7 mouse cellular contexts compared by ENCODE assay signal in genomic region chr11:108425592-108425921, GRCm38 (mm10). TPM values are rescaled to one million over a fixed set of nuclear protein-coding genes. Genes with fewer than 3 reads are reported as not detected.
DNase-seq lines count a peak whose midpoint lies in the region; ATAC-seq and TF ChIP-seq lines count a peak whose summit lies in the region.

No protein-coding gene starts in this region.

- no peak for DNase-seq in lung, adult 2 months
- no peak for DNase-seq in lung, postnatal 10 days
- no peak for DNase-seq in embryonic facial prominence, embryonic 11.5 days (ENCODE audit: low spot score)
- DNase-seq in right cerebral cortex, postnatal 25 days = no peak
- DNase-seq in frontal cortex, postnatal 10 days (ENCODE audit: low spot score in 2 of 2) = no peak

- H3K4me1 ChIP-seq in lung, adult 2 months (ENCODE audit: control insufficient read depth, insufficient read depth, low read length) = peaks cover 2% of the 10 kb centered on the region; the same call in 1 of the 2 replicates
- H3K4me1 ChIP-seq in embryonic facial prominence, embryonic 11.5 days (ENCODE audit: control insufficient read depth, insufficient read depth, low read length) = no peaks in the 10 kb centered on the region
- peaks cover 15% of the 10 kb centered on the region for H3K4me1 ChIP-seq in hindbrain, embryonic 12.5 days
- H3K4me1 ChIP-seq in liver, embryonic 15.5 days (replicated peaks) = peaks cover 8% of the 10 kb centered on the region

- H3K9me3 ChIP-seq in embryonic facial prominence, embryonic 11.5 days (replicated peaks; ENCODE audit: control insufficient read depth, low read length) = no peaks in the 10 kb centered on the region
- no peaks in the 10 kb centered on the region for H3K9me3 ChIP-seq in hindbrain, embryonic 12.5 days (replicated peaks)
- no peaks in the 10 kb centered on the region for H3K9me3 ChIP-seq in liver, embryonic 15.5 days (replicated peaks)

- WGBS in lung, adult 2 months = 9% methylated on average over 14 of the region's 14 CpGs
- WGBS in embryonic facial prominence, embryonic 11.5 days = 6% methylated on average over 14 of the region's 14 CpGs
- WGBS in hindbrain, embryonic 12.5 days = 8% methylated on average over 14 of the region's 14 CpGs
- 10% methylated on average over 14 of the region's 14 CpGs for WGBS in liver, embryonic 15.5 days (ENCODE audit: insufficient replicate concordance)

- no peak for TF ChIP-seq POLR2A in lung, adult 2 months (IDR thresholded peaks at IDR 0.05; ENCODE audit: borderline replicate concordance, extremely low read depth, low read depth, low read length)

- H3K36me3 ChIP-seq in embryonic facial prominence, embryonic 11.5 days (replicated peaks; ENCODE audit: control insufficient read depth, insufficient read depth, low read depth, low read length) = no peaks in the 10 kb centered on the region
- no peaks in the 10 kb centered on the region for H3K36me3 ChIP-seq in hindbrain, embryonic 12.5 days
- H3K36me3 ChIP-seq in liver, embryonic 15.5 days (replicated peaks) = no peaks in the 10 kb centered on the region

- H3K9ac ChIP-seq in embryonic facial prominence, embryonic 11.5 days (replicated peaks; ENCODE audit: low read length) = peak overlapping the region; percentile 80
- peak overlapping the region; percentile 72 for H3K9ac ChIP-seq in hindbrain, embryonic 12.5 days
- peak overlapping the region; percentile 46 for H3K9ac ChIP-seq in liver, embryonic 15.5 days

- TF ChIP-seq CTCF in lung, adult 2 months (IDR thresholded peaks at IDR 0.05; ENCODE audit: insufficient read depth, low read length) = no peak

- H3K4me3 ChIP-seq in lung, adult 2 months (replicated peaks; ENCODE audit: extremely low read depth, low read depth, low read length) = peak overlapping the region; percentile 50
- peak overlapping the region; percentile 65 for H3K4me3 ChIP-seq in embryonic facial prominence, embryonic 11.5 days (ENCODE audit: low read depth, low read length)
- H3K4me3 ChIP-seq in hindbrain, embryonic 12.5 days = peak overlapping the region; percentile 64
- H3K4me3 ChIP-seq in liver, embryonic 15.5 days (replicated peaks) = peak overlapping the region; percentile 60

- ATAC-seq in embryonic facial prominence, embryonic 11.5 days (replicated peaks; ENCODE audit: insufficient number of reproducible peaks, low FRiP score, low TSS enrichment, low read depth) = no peak; the same call in none of the 2 replicates
- peak; percentile 69 for ATAC-seq in hindbrain, embryonic 12.5 days (ENCODE audit: low FRiP score)
- ATAC-seq in liver, embryonic 15.5 days (ENCODE audit: insufficient read depth) = no peak

- H3K27me3 ChIP-seq in embryonic facial prominence, embryonic 11.5 days (ENCODE audit: control insufficient read depth, insufficient read depth, low read length) = no peaks in the 10 kb centered on the region
- H3K27me3 ChIP-seq in hindbrain, embryonic 12.5 days = peaks cover 5% of the 10 kb centered on the region; the same call in 1 of the 2 replicates
- H3K27me3 ChIP-seq in liver, embryonic 15.5 days = peaks cover 35% of the 10 kb centered on the region

- H3K27ac ChIP-seq in embryonic facial prominence, embryonic 11.5 days (replicated peaks; ENCODE audit: low read depth, low read length) = no peak overlapping the region
- no peak overlapping the region for H3K27ac ChIP-seq in hindbrain, embryonic 12.5 days
- H3K27ac ChIP-seq in liver, embryonic 15.5 days (replicated peaks) = no peak overlapping the region

- H3K4me2 ChIP-seq in embryonic facial prominence, embryonic 11.5 days (ENCODE audit: low read depth, low read length) = peak overlapping the region; percentile 71
- H3K4me2 ChIP-seq in hindbrain, embryonic 12.5 days (replicated peaks) = peak overlapping the region; percentile 76
- peak overlapping the region; percentile 73 for H3K4me2 ChIP-seq in liver, embryonic 15.5 days

RNA-seq across cellular contexts. Expression of gene Cep112, which starts 0.6 kb away (rescaled TPM):
- 0.27 and 0.39 TPM in 2 replicates for polyA plus RNA-seq in lung, adult 2 months (2012; rRNA removed)
- 8.5 and 12.2 TPM in 2 replicates for polyA plus RNA-seq in embryonic facial prominence, embryonic 11.5 days (2014; fragmentation: Nextera tagmentation; extraction: Ambion mirVana)
- polyA plus RNA-seq in hindbrain, embryonic 12.5 days (2016; fragmentation: Nextera tagmentation; extraction: Ambion mirVana) = 12.2 and 12.4 TPM in 2 replicates
- 1.3 and 1.4 TPM in 2 replicates for polyA plus RNA-seq in liver, embryonic 15.5 days (2015; fragmentation: Nextera tagmentation; extraction: Ambion mirVana)
